Mouse (Mus musculus) CD4-positive naive resting alpha-beta T cell, adult 76 days (primary cell): ENCODE results near the gene Gm11563. TPM values are rescaled to one million over a fixed set of nuclear protein-coding genes. Genes with fewer than 3 reads are reported as not detected.

Experiments
- total RNA-seq: library from RNA; stranded (reverse); gene quantifications from one replicate; pipeline ENCODE4 v1.2.4, GENCODE M21; 2023

Gene Gm11563
- total RNA-seq: not detected

GRCm38 (mm10) chr11:99658467-99659010 lies at the start of gene Gm11563:
Gene Gm11563 (minus strand): TSS chr11:99658960.

GRCm38 (mm10) chr11:99690463-99690862 lies 31.7 kb upstream of the Gm11563 start, which contains the start of gene Gm14190:
Gene Gm14190 (minus strand): TSS chr11:99690740.

GRCm38 (mm10) chr11:99665860-99666259 lies 7.1 kb upstream of the Gm11563 start, which contains the start of gene Krtap4-6:
Gene Krtap4-6 (minus strand): TSS chr11:99665960.

GRCm38 (mm10) chr11:99650136-99650535 lies 8.6 kb downstream of the Gm11563 start, which contains the start of gene Gm11555:
Gene Gm11555 (minus strand): TSS chr11:99650236.

GRCm38 (mm10) chr11:99643635-99644139 lies 15.1 kb downstream of the Gm11563 start, which contains the start of gene Krtap4-7:
Gene Krtap4-7 (minus strand): TSS chr11:99644089.

GRCm38 (mm10) chr11:99634653-99635134 lies 24.1 kb downstream of the Gm11563 start, which contains the start of gene Krtap4-2:
Gene Krtap4-2 (minus strand): TSS chr11:99635084.

GRCm38 (mm10) chr11:99628138-99628537 lies 30.6 kb downstream of the Gm11563 start, which contains the start of gene Krtap4-1:
Gene Krtap4-1 (minus strand): TSS chr11:99628238.

GRCm38 (mm10) chr11:99620335-99620734 lies 38.4 kb downstream of the Gm11563 start, which contains the start of gene Gm11562:
Gene Gm11562 (minus strand): TSS chr11:99620435.

GRCm38 (mm10) chr11:99614796-99615363 lies 43.9 kb downstream of the Gm11563 start, which contains the start of gene Krtap2-4:
Gene Krtap2-4 (minus strand): TSS chr11:99614846.

GRCm38 (mm10) chr11:99610089-99610488 lies 48.7 kb downstream of the Gm11563 start, which contains the start of gene Gm11937:
Gene Gm11937 (minus strand): TSS chr11:99610189.

Other genes with a start within 250 kb of the Gm11563 start
- gene Krt12, start 236.7 kb downstream of the Gm11563 start, total RNA-seq: not detected
- gene Krt20, start 220.8 kb downstream of the Gm11563 start, total RNA-seq: not detected
- gene Krt23, start 165.8 kb downstream of the Gm11563 start, total RNA-seq: not detected
- not detected for gene Krt39, start 137.6 kb downstream of the Gm11563 start, total RNA-seq
- not detected for gene Krt40, start 115.8 kb downstream of the Gm11563 start, total RNA-seq
- not detected for gene Krtap3-3, start 108.1 kb downstream of the Gm11563 start, total RNA-seq
- not detected for gene Krtap3-2, start 102.1 kb downstream of the Gm11563 start, total RNA-seq
- not detected for gene Gm11939, start 99.5 kb downstream of the Gm11563 start, total RNA-seq
- gene Krtap3-1, start 92.3 kb downstream of the Gm11563 start, total RNA-seq: not detected
- gene Krtap1-5, start 77.9 kb downstream of the Gm11563 start, total RNA-seq: not detected
- gene Krtap1-4, start 75.3 kb downstream of the Gm11563 start, total RNA-seq: not detected
- gene Krtap1-3, start 67.6 kb downstream of the Gm11563 start, total RNA-seq: not detected
- not detected for gene Krtap9-3, start 60.9 kb downstream of the Gm11563 start, total RNA-seq
- not detected for gene Gm11938, start 55.7 kb downstream of the Gm11563 start, total RNA-seq
- gene Gm11937, start 48.8 kb downstream of the Gm11563 start, total RNA-seq: not detected
- not detected for gene Krtap2-4, start 44.1 kb downstream of the Gm11563 start, total RNA-seq
- gene Gm11562, start 38.5 kb downstream of the Gm11563 start, total RNA-seq: not detected
- gene Krtap4-1, start 30.7 kb downstream of the Gm11563 start, total RNA-seq: not detected
- not detected for gene Krtap4-2, start 23.9 kb downstream of the Gm11563 start, total RNA-seq
- gene Krtap4-7, start 14.9 kb downstream of the Gm11563 start, total RNA-seq: not detected
- gene Gm11555, start 8.7 kb downstream of the Gm11563 start, total RNA-seq: not detected
- gene Krtap4-6, start 7.0 kb upstream of the Gm11563 start, total RNA-seq: not detected
- not detected for gene Gm14190, start 31.8 kb upstream of the Gm11563 start, total RNA-seq
- not detected for gene Gm14180, start 75.3 kb upstream of the Gm11563 start, total RNA-seq
- not detected for gene Gm11595, start 114.0 kb upstream of the Gm11563 start, total RNA-seq
- not detected for gene Krtap4-8, start 121.7 kb upstream of the Gm11563 start, total RNA-seq
- not detected for gene Krtap4-9, start 126.2 kb upstream of the Gm11563 start, total RNA-seq
- not detected for gene Gm11596, start 134.5 kb upstream of the Gm11563 start, total RNA-seq
- gene Gm11569, start 140.0 kb upstream of the Gm11563 start, total RNA-seq: not detected
- not detected for gene Gm11554, start 145.5 kb upstream of the Gm11563 start, total RNA-seq
- not detected for gene Krtap4-13, start 150.9 kb upstream of the Gm11563 start, total RNA-seq
- gene Gm11564, start 156.7 kb upstream of the Gm11563 start, total RNA-seq: not detected
- not detected for gene 2300003K06Rik, start 179.1 kb upstream of the Gm11563 start, total RNA-seq
- gene Krtap4-16, start 192.6 kb upstream of the Gm11563 start, total RNA-seq: not detected
- gene Gm11568, start 199.0 kb upstream of the Gm11563 start, total RNA-seq: not detected
- gene Gm11559, start 205.5 kb upstream of the Gm11563 start, total RNA-seq: not detected
- gene Krtap9-1, start 214.4 kb upstream of the Gm11563 start, total RNA-seq: not detected
- gene Gm11567, start 220.2 kb upstream of the Gm11563 start, total RNA-seq: not detected
- not detected for gene Krtap31-1, start 249.0 kb upstream of the Gm11563 start, total RNA-seq